Mouse (Mus musculus): ENCODE data around the gene Myh6. TPM values are rescaled to one million over a fixed set of nuclear protein-coding genes. Genes with fewer than 3 reads are reported as not detected.
"Not testable (repeated sequence)": the region's sequence is repeated elsewhere in the genome, so short reads cannot be mapped to it uniquely, and the experiment has no call there.

Myh6 gene
- polyA plus RNA-seq, 1 experiment from 2014 or later = 0.69 TPM

- WGBS (ENCODE audit: insufficient replicate concordance) = 62% methylated on average over 3 of the region's 3 CpGs
- H3K4me1 ChIP-seq (replicated peaks) = no peaks in the 10 kb centered on the region
- ATAC-seq (ENCODE audit: insufficient read depth) = no peak
These were observed 11.2 kb downstream of the Myh6 start for GRCm38 (mm10) chr14:54955481-54955880.

GRCm38 (mm10) chr14:54954474-54954873, 12.3 kb downstream of the Myh6 start:
- Histone ChIP-seq H3K4me1 (replicated peaks) (no peaks in the 10 kb centered on the region), H3K9me3 (replicated peaks) (no peaks in the 10 kb centered on the region), H3K36me3 (replicated peaks) (no peaks in the 10 kb centered on the region), H3K4me3 (replicated peaks) (no peak overlapping the region), H3K27me3 (no peaks in the 10 kb centered on the region; the same call in 1 of the 2 replicates), H3K4me2 (no peak overlapping the region), H3K27ac (replicated peaks) (no peak overlapping the region), H3K9ac (no peak overlapping the region)
- ATAC-seq (ENCODE audit: insufficient read depth) = no peak
- 57% methylated on average over 3 of the region's 3 CpGs for WGBS (ENCODE audit: insufficient replicate concordance)

More at GRCm38 (mm10) chr14:54955481-54955880, 11.2 kb downstream of the Myh6 start:
- H3K27me3 ChIP-seq = no peaks in the 10 kb centered on the region; the same call in 1 of the 2 replicates
- H3K4me2 ChIP-seq = no peak overlapping the region
- H3K4me3 ChIP-seq (replicated peaks) = no peak overlapping the region
- H3K36me3 ChIP-seq (replicated peaks) = no peaks in the 10 kb centered on the region
- no peaks in the 10 kb centered on the region for H3K9me3 ChIP-seq (replicated peaks)
- no peak overlapping the region for H3K27ac ChIP-seq (replicated peaks)
- H3K9ac ChIP-seq = no peak overlapping the region

- 67% methylated on average over 8 of the region's 8 CpGs for WGBS (ENCODE audit: insufficient replicate concordance)
- Histone ChIP-seq H3K9me3 (replicated peaks) (no peaks in the 10 kb centered on the region), H3K36me3 (replicated peaks) (no peaks in the 10 kb centered on the region), H3K4me2 (no peak overlapping the region), H3K27ac (replicated peaks) (no peak overlapping the region), H3K9ac (no peak overlapping the region), H3K27me3 (no peaks in the 10 kb centered on the region; the same call in 1 of the 2 replicates), H3K4me3 (replicated peaks) (no peak overlapping the region), H3K4me1 (replicated peaks) (no peaks in the 10 kb centered on the region)
- no peak for ATAC-seq (ENCODE audit: insufficient read depth)
These were observed 13.0 kb downstream of the Myh6 start for GRCm38 (mm10) chr14:54953664-54954206.

- H3K4me3 ChIP-seq (replicated peaks) = no peak overlapping the region
- ATAC-seq (ENCODE audit: insufficient read depth) = no peak
- no peak overlapping the region for H3K9ac ChIP-seq
- H3K4me2 ChIP-seq = no peak overlapping the region
- no peaks in the 10 kb centered on the region for H3K4me1 ChIP-seq (replicated peaks)
- 58% methylated on average over 6 of the region's 6 CpGs for WGBS (ENCODE audit: insufficient replicate concordance)
- no peaks in the 10 kb centered on the region; the same call in 1 of the 2 replicates for H3K27me3 ChIP-seq
- no peak overlapping the region for H3K27ac ChIP-seq (replicated peaks)
- H3K36me3 ChIP-seq (replicated peaks) = no peaks in the 10 kb centered on the region
- no peaks in the 10 kb centered on the region for H3K9me3 ChIP-seq (replicated peaks)
These were observed 15.1 kb downstream of the Myh6 start for GRCm38 (mm10) chr14:54951587-54951986.

GRCm38 (mm10) chr14:54950493-54950892, 16.2 kb downstream of the Myh6 start:
- Histone ChIP-seq H3K4me3 (replicated peaks) (no peak overlapping the region), H3K4me1 (replicated peaks) (no peaks in the 10 kb centered on the region), H3K27ac (replicated peaks) (no peak overlapping the region), H3K27me3 (no peaks in the 10 kb centered on the region; the same call in 1 of the 2 replicates), H3K36me3 (replicated peaks) (no peaks in the 10 kb centered on the region), H3K9ac (no peak overlapping the region), H3K9me3 (replicated peaks) (no peaks in the 10 kb centered on the region), H3K4me2 (no peak overlapping the region)
- WGBS (ENCODE audit: insufficient replicate concordance) = 49% methylated on average over 12 of the region's 12 CpGs
- ATAC-seq (ENCODE audit: insufficient read depth) = no peak

GRCm38 (mm10) chr14:54948781-54949180, 17.9 kb downstream of the Myh6 start:
- no peak for ATAC-seq (ENCODE audit: insufficient read depth)
- no peak overlapping the region for H3K9ac ChIP-seq
- H3K4me2 ChIP-seq = no peak overlapping the region
- no peak overlapping the region for H3K27ac ChIP-seq (replicated peaks)
- no peaks in the 10 kb centered on the region for H3K9me3 ChIP-seq (replicated peaks)
- WGBS (ENCODE audit: insufficient replicate concordance) = 60% methylated on average over 9 of the region's 9 CpGs
- H3K27me3 ChIP-seq = no peaks in the 10 kb centered on the region; the same call in 1 of the 2 replicates
- H3K4me3 ChIP-seq (replicated peaks) = no peak overlapping the region
- H3K36me3 ChIP-seq (replicated peaks) = no peaks in the 10 kb centered on the region
- H3K4me1 ChIP-seq (replicated peaks) = no peaks in the 10 kb centered on the region

GRCm38 (mm10) chr14:54947008-54947407, 19.7 kb downstream of the Myh6 start:
- not testable (repeated sequence) for H3K27ac ChIP-seq (replicated peaks); H3K9me3 ChIP-seq (replicated peaks); ATAC-seq (ENCODE audit: insufficient read depth); H3K4me2 ChIP-seq; H3K4me3 ChIP-seq (replicated peaks); H3K27me3 ChIP-seq; H3K4me1 ChIP-seq (replicated peaks); H3K36me3 ChIP-seq (replicated peaks); H3K9ac ChIP-seq
- 68% methylated on average over 11 of the region's 11 CpGs for WGBS (ENCODE audit: insufficient replicate concordance)

GRCm38 (mm10) chr14:54945975-54946704, 20.6 kb downstream of the Myh6 start:
- Histone ChIP-seq H3K9ac (no peak overlapping the region), H3K27ac (replicated peaks) (no peak overlapping the region), H3K36me3 (replicated peaks) (no peaks in the 10 kb centered on the region), H3K27me3 (0 out of 2 replicates have a peak, but pooled peaks cover 6% of the 10 kb centered on the region), H3K4me1 (replicated peaks) (no peaks in the 10 kb centered on the region), H3K4me2 (no peak overlapping the region), H3K9me3 (replicated peaks) (no peaks in the 10 kb centered on the region), H3K4me3 (replicated peaks) (no peak overlapping the region)
- 66% methylated on average over 19 of the region's 19 CpGs for WGBS (ENCODE audit: insufficient replicate concordance)
- ATAC-seq (ENCODE audit: insufficient read depth) = no peak

- no peak for ATAC-seq (ENCODE audit: insufficient read depth)
- no peak overlapping the region for H3K9ac ChIP-seq
- 31% methylated on average over 2 of the region's 2 CpGs for WGBS (ENCODE audit: insufficient replicate concordance)
- H3K9me3 ChIP-seq (replicated peaks) = no peaks in the 10 kb centered on the region
- no peak overlapping the region for H3K27ac ChIP-seq (replicated peaks)
- 0 out of 2 replicates have a peak, but pooled peaks cover 8% of the 10 kb centered on the region for H3K27me3 ChIP-seq
- no peaks in the 10 kb centered on the region for H3K4me1 ChIP-seq (replicated peaks)
- H3K4me3 ChIP-seq (replicated peaks) = no peak overlapping the region
- no peaks in the 10 kb centered on the region for H3K36me3 ChIP-seq (replicated peaks)
- no peak overlapping the region for H3K4me2 ChIP-seq
These were observed 21.8 kb downstream of the Myh6 start for GRCm38 (mm10) chr14:54944939-54945338.

GRCm38 (mm10) chr14:54943971-54944370, 22.8 kb downstream of the Myh6 start:
- WGBS (ENCODE audit: insufficient replicate concordance) = 79% methylated on average over 7 of the region's 7 CpGs

GRCm38 (mm10) chr14:54942479-54942878, 24.2 kb downstream of the Myh6 start:
- no peak overlapping the region for H3K9ac ChIP-seq
- H3K9me3 ChIP-seq (replicated peaks) = no peaks in the 10 kb centered on the region
- H3K27ac ChIP-seq (replicated peaks) = no peak overlapping the region
- H3K4me1 ChIP-seq (replicated peaks) = no peaks in the 10 kb centered on the region
- H3K4me2 ChIP-seq = no peak overlapping the region
- H3K36me3 ChIP-seq (replicated peaks) = no peaks in the 10 kb centered on the region
- H3K27me3 ChIP-seq = 0 out of 2 replicates have a peak, but pooled peaks cover 8% of the 10 kb centered on the region
- ATAC-seq (ENCODE audit: insufficient read depth) = no peak
- WGBS (ENCODE audit: insufficient replicate concordance) = 62% methylated on average over 8 of the region's 8 CpGs
- no peak overlapping the region for H3K4me3 ChIP-seq (replicated peaks)

More at GRCm38 (mm10) chr14:54943971-54944370, 22.8 kb downstream of the Myh6 start:
- Histone ChIP-seq H3K9me3 (replicated peaks) (no peaks in the 10 kb centered on the region), H3K4me2 (no peak overlapping the region), H3K27ac (replicated peaks) (no peak overlapping the region), H3K36me3 (replicated peaks) (no peaks in the 10 kb centered on the region), H3K27me3 (0 out of 2 replicates have a peak, but pooled peaks cover 8% of the 10 kb centered on the region), H3K4me1 (replicated peaks) (no peaks in the 10 kb centered on the region), H3K9ac (no peak overlapping the region), H3K4me3 (replicated peaks) (no peak overlapping the region)
- no peak for ATAC-seq (ENCODE audit: insufficient read depth)
